In the genomic region with DNA sequence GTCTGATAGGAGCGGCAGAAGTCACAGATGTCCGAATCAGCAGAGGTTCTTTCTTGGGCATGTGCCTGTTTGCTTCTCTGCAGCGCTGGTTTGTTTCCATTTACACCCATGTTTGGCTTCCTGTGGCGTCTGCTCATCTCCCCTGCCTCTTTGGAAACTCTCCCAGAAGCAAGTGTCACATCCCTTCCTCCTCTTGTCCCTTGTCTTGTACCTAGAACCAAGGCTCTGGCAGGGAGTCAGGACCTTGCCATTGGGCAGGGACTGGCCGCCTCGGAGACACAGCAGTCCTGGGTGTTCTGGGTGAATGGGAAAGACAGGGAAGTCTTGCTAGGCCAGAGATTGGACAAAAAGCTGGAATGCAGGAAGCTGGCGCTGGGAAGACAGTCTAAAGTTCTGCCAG, we compare ENCODE assay signal across 14 mouse cellular contexts.
A peak's percentile ranks its signal among the peaks of the same experiment; 100 is the strongest.
DNase-seq lines count a peak whose midpoint lies in the region; ATAC-seq and TF ChIP-seq lines count a peak whose summit lies in the region.
"Had no signal": no experiment of that assay in that cellular context is flagged by ENCODE, and none has a peak within 500 bp of the region (broad histone marks: within the 10 kb centered on the region; RNA-seq: fewer than 3 reads in every experiment).

No protein-coding gene starts in this region.

- H3K4me2 ChIP-seq in heart, embryonic 12.5 days = no peak overlapping the region
- H3K4me2 ChIP-seq in midbrain, postnatal 0 days (ENCODE audit: low read depth, low read length, poor library complexity, severe bottlenecking) = no peak overlapping the region
- H3K4me2 ChIP-seq in midbrain, embryonic 13.5 days (replicated peaks) = no peak overlapping the region
- no peak overlapping the region for H3K4me2 ChIP-seq in forebrain, embryonic 13.5 days
- H3K4me2 ChIP-seq: forebrain, embryonic 15.5 days; limb, embryonic 15.5 days had no signal

- no peaks in the 10 kb centered on the region for H3K36me3 ChIP-seq in heart, embryonic 12.5 days
- peaks cover 21% of the 10 kb centered on the region for H3K36me3 ChIP-seq in midbrain, postnatal 0 days (ENCODE audit: insufficient read depth, low read length)
- peaks cover 32% of the 10 kb centered on the region for H3K36me3 ChIP-seq in midbrain, embryonic 13.5 days
- H3K36me3 ChIP-seq in forebrain, embryonic 13.5 days (ENCODE audit: poor library complexity, severe bottlenecking) = peaks cover 5% of the 10 kb centered on the region; the same call in 1 of the 2 replicates
- H3K36me3 ChIP-seq: limb, embryonic 15.5 days had no signal

- ATAC-seq in heart, embryonic 12.5 days (ENCODE audit: insufficient number of reproducible peaks, low FRiP score) = no peak; the same call in 1 of the 2 replicates
- ATAC-seq in midbrain, postnatal 0 days (ENCODE audit: low FRiP score) = no peak
- ATAC-seq in midbrain, embryonic 13.5 days = no peak
- no peak for ATAC-seq in erythroid progenitor cell, adult 5-6 weeks (replicated peaks; ENCODE audit: low FRiP score, poor library complexity, severe bottlenecking)
- ATAC-seq in forebrain, embryonic 13.5 days = no peak
- ATAC-seq: forebrain, embryonic 15.5 days had no signal

- no peak overlapping the region for H3K4me3 ChIP-seq in heart, embryonic 12.5 days
- H3K4me3 ChIP-seq in midbrain, postnatal 0 days (ENCODE audit: low read depth, low read length) = no peak overlapping the region
- H3K4me3 ChIP-seq in midbrain, embryonic 13.5 days (replicated peaks) = no peak overlapping the region
- no peak overlapping the region for H3K4me3 ChIP-seq in forebrain, embryonic 13.5 days
- H3K4me3 ChIP-seq: forebrain, embryonic 15.5 days; limb, embryonic 15.5 days had no signal

- H3K4me1 ChIP-seq in heart, embryonic 12.5 days (replicated peaks) = peaks cover 13% of the 10 kb centered on the region
- no peaks in the 10 kb centered on the region; the same call in 1 of the 2 replicates for H3K4me1 ChIP-seq in midbrain, postnatal 0 days (ENCODE audit: insufficient read depth, low read length)
- peaks cover 8% of the 10 kb centered on the region; the same call in 1 of the 2 replicates for H3K4me1 ChIP-seq in midbrain, embryonic 13.5 days (replicated peaks)
- H3K4me1 ChIP-seq in forebrain, embryonic 13.5 days = peaks cover 29% of the 10 kb centered on the region
- H3K4me1 ChIP-seq: limb, embryonic 15.5 days had no signal

- no peak overlapping the region for H3K9ac ChIP-seq in heart, embryonic 12.5 days
- H3K9ac ChIP-seq in midbrain, postnatal 0 days (replicated peaks; ENCODE audit: low read length, poor library complexity, severe bottlenecking) = no peak overlapping the region
- H3K9ac ChIP-seq in midbrain, embryonic 13.5 days (replicated peaks) = no peak overlapping the region
- no peak overlapping the region for H3K9ac ChIP-seq in forebrain, embryonic 13.5 days
- H3K9ac ChIP-seq: forebrain, embryonic 15.5 days; limb, embryonic 15.5 days had no signal

- DNase-seq in heart, postnatal 4 days = peak; percentile 6
- DNase-seq in midbrain, postnatal 0 days (ENCODE audit: low spot score) = peak; percentile 51
- DNase-seq in lung, postnatal 10 days = peak; percentile 65
- DNase-seq: adrenal gland, adult 8-10 months; heart, adult 11 months; kidney, adult 18-20 months; kidney, postnatal 25 days; thymus, postnatal 36 days had no signal

- no peak for TF ChIP-seq CTCF in midbrain, postnatal 0 days (IDR thresholded peaks at IDR 0.05)

- H3K27ac ChIP-seq in heart, embryonic 12.5 days (ENCODE audit: poor library complexity, severe bottlenecking) = no peak overlapping the region
- no peak overlapping the region for H3K27ac ChIP-seq in midbrain, postnatal 0 days (ENCODE audit: low read depth, low read length)
- H3K27ac ChIP-seq in midbrain, embryonic 13.5 days = no peak overlapping the region
- no peak overlapping the region for H3K27ac ChIP-seq in forebrain, embryonic 13.5 days
- H3K27ac ChIP-seq: forebrain, embryonic 15.5 days; limb, embryonic 15.5 days had no signal

- H3K9me3 ChIP-seq in heart, embryonic 12.5 days (replicated peaks) = no peaks in the 10 kb centered on the region
- H3K9me3 ChIP-seq in midbrain, postnatal 0 days (ENCODE audit: low read length) = no peaks in the 10 kb centered on the region
- H3K9me3 ChIP-seq in midbrain, embryonic 13.5 days = no peaks in the 10 kb centered on the region
- H3K9me3 ChIP-seq in forebrain, embryonic 13.5 days (replicated peaks) = no peaks in the 10 kb centered on the region
- H3K9me3 ChIP-seq: forebrain, embryonic 15.5 days; limb, embryonic 15.5 days had no signal

- no peaks in the 10 kb centered on the region for H3K27me3 ChIP-seq in heart, embryonic 12.5 days (replicated peaks)
- no peaks in the 10 kb centered on the region for H3K27me3 ChIP-seq in midbrain, postnatal 0 days (ENCODE audit: insufficient read depth, low read length)
- 0 out of 2 replicates have a peak, but pooled peaks cover 2% of the 10 kb centered on the region for H3K27me3 ChIP-seq in midbrain, embryonic 13.5 days
- no peaks in the 10 kb centered on the region for H3K27me3 ChIP-seq in forebrain, embryonic 13.5 days
- H3K27me3 ChIP-seq: forebrain, embryonic 15.5 days had no signal

- WGBS in heart, embryonic 12.5 days = 63% methylated on average over 7 of the region's 7 CpGs
- 78% methylated on average over 7 of the region's 7 CpGs for whole genome bisulfite sequencing in midbrain, postnatal 0 days
- 83% methylated on average over 7 of the region's 7 CpGs for WGBS in midbrain, embryonic 13.5 days
- 84% methylated on average over 7 of the region's 7 CpGs for WGBS in forebrain, embryonic 13.5 days

Comparison
In these comparisons a context has a peak if more than half of its experiments do, and no peak if none do; other contexts are left out.
1. DNase-seq: peak in every context shown above with its lines; median percentile 65 in lung, postnatal 10 days; 51 in midbrain, postnatal 0 days; 6 in heart, postnatal 4 days.